ENCODE assay signal across 9 mouse cellular contexts in genomic region chr14:115831219-115831755, GRCm38 (mm10).
DNase-seq lines count a peak whose midpoint lies in the region; ATAC-seq and TF ChIP-seq lines count a peak whose summit lies in the region.
"Had no signal": no experiment of that assay in that cellular context is flagged by ENCODE, and none has a peak within 500 bp of the region (broad histone marks: within the 10 kb centered on the region; RNA-seq: fewer than 3 reads in every experiment).

No protein-coding gene starts in this region.

- H3K4me1 ChIP-seq in cortical plate, adult 2 months (ENCODE audit: control insufficient read depth, insufficient read depth, low read length) = no peaks in the 10 kb centered on the region
- no peaks in the 10 kb centered on the region for H3K4me1 ChIP-seq in lung, adult 2 months (ENCODE audit: control insufficient read depth, insufficient read depth, low read length)
- H3K4me1 ChIP-seq: limb, embryonic 15.5 days had no signal

- no peak overlapping the region for H3K4me3 ChIP-seq in cortical plate, adult 2 months (ENCODE audit: insufficient read depth, low read length)
- no peak overlapping the region for H3K4me3 ChIP-seq in lung, adult 2 months (replicated peaks; ENCODE audit: extremely low read depth, low read depth, low read length)
- H3K4me3 ChIP-seq: limb, embryonic 15.5 days had no signal

- peak; percentile 61 for ATAC-seq in CD4-positive, CD25-positive, alpha-beta regulatory T cell, adult 4 months
- ATAC-seq in inflammation-experienced regulatory T-cells, adult 6 months = no peak

- TF ChIP-seq POLR2A in cortical plate, adult 2 months (IDR thresholded peaks at IDR 0.05; ENCODE audit: extremely low read depth, insufficient read depth, low read length) = no peak
- no peak for TF ChIP-seq POLR2A in lung, adult 2 months (IDR thresholded peaks at IDR 0.05; ENCODE audit: borderline replicate concordance, extremely low read depth, low read depth, low read length)

- TF ChIP-seq CTCF in cortical plate, adult 2 months (IDR thresholded peaks at IDR 0.05; ENCODE audit: extremely low read depth, insufficient read depth, low read length) = peak; percentile 93
- peak; percentile 75 for TF ChIP-seq CTCF in lung, adult 2 months (IDR thresholded peaks at IDR 0.05; ENCODE audit: insufficient read depth, low read length)

- DNase-seq in WW6 (ENCODE audit: low read depth, low spot score) = peak; percentile 34
- peak; percentile 43 for DNase-seq in gastrocnemius, postnatal 14 days
- DNase-seq in kidney, postnatal 4 days = peak; percentile 87
- peak; percentile 11 for DNase-seq in lung, adult 2 months
- peak; percentile 87 for DNase-seq in retina, embryonic 14.5 days (ENCODE audit: low spot score)

- WGBS in lung, adult 2 months = 2% methylated on average over 7 of the region's 7 CpGs

- H3K27ac ChIP-seq in cortical plate, adult 2 months (ENCODE audit: insufficient read depth, low read length) = no peak overlapping the region
- H3K27ac ChIP-seq: limb, embryonic 15.5 days had no signal

- intact Hi-C loops in gastrocnemius, postnatal 14 days (cut with DNase I; ENCODE audit: low total_unique reads) = no loop called here

Comparison
In these comparisons a context has a peak if more than half of its experiments do, and no peak if none do; other contexts are left out.
1. DNase-seq: peak in every context shown above with its lines; median percentile 87 in kidney, postnatal 4 days; 87 in retina, embryonic 14.5 days; 43 in gastrocnemius, postnatal 14 days; 34 in WW6; 11 in lung, adult 2 months.